Mouse (Mus musculus) limb, embryonic 11.5 days (tissue): ENCODE measurements around the gene Cdipt. TPM values are rescaled to one million over a fixed set of nuclear protein-coding genes. Genes with fewer than 3 reads are reported as not detected.

ENCODE experiments used
- ATAC-seq: fragments of 200-750 bp; cut with Nextera tagmentation; 2 replicates; pipeline ENCODE4 v1.8.0; 2017; ENCODE audit warnings: low read depth; ENCODE audit not compliant: insufficient number of reproducible peaks, low FRiP score, low TSS enrichment
- DNase-seq: peaks from one replicate; pipeline ENCODE4 v3.0.0-alpha.2; 2015; ENCODE audit warnings: low spot score
- H3K27ac ChIP-seq: fragments of 300-500 bp; sonication (generic); replicated peaks from 2 replicates; pipeline ENCODE4 v1.5.1; 2014; ENCODE audit warnings: low read depth, mild to moderate bottlenecking, low read length
- H3K27me3 ChIP-seq: fragments of 300-500 bp; sonication (generic); 2 replicates; pipeline ENCODE4 v1.6.1; 2014; ENCODE audit warnings: mild to moderate bottlenecking, low read length, mixed read lengths; ENCODE audit not compliant: control insufficient read depth, insufficient read depth
- H3K36me3 ChIP-seq: fragments of 300-500 bp; sonication (generic); 2 replicates; pipeline ENCODE4 v1.6.1; 2014; ENCODE audit warnings: mild to moderate bottlenecking, low read length, moderate library complexity, mixed read lengths; ENCODE audit not compliant: control insufficient read depth, insufficient read depth
- H3K4me1 ChIP-seq: fragments of 300-500 bp; sonication (generic); 2 replicates; pipeline ENCODE4 v1.6.1; 2014; ENCODE audit warnings: low read length, mixed read lengths; ENCODE audit not compliant: control insufficient read depth, insufficient read depth
- H3K4me2 ChIP-seq: fragments of 300-500 bp; sonication (generic); 2 replicates; pipeline ENCODE4 v1.6.1; 2014; ENCODE audit warnings: low read depth, mild to moderate bottlenecking, moderate library complexity; ENCODE audit not compliant: severe bottlenecking
- H3K4me3 ChIP-seq: fragments of 300-500 bp; sonication (generic); 2 replicates; pipeline ENCODE4 v1.5.1; 2014; ENCODE audit warnings: low read depth, low read length
- H3K9ac ChIP-seq: fragments of 300-500 bp; sonication (generic); 2 replicates; pipeline ENCODE4 v1.6.1; 2014; ENCODE audit warnings: mild to moderate bottlenecking, low read length
- H3K9me3 ChIP-seq: fragments of 300-500 bp; sonication (generic); 2 replicates; pipeline ENCODE4 v1.6.1; 2016; ENCODE audit warnings: low read length; ENCODE audit not compliant: control insufficient read depth
- WGBS: fragments of 180-500 bp; shearing (Covaris S2); extraction: QIAGEN DNeasy Blood & Tissue Kit; methylation state at CpG from one replicate; pipeline ENCODE4 v1.1.7; 2014; 5-methylcytosine and 5-hydroxymethylcytosine counted together
- polyA plus RNA-seq: library from polyadenylated mRNA; unstranded; fragments of >200 nt; fragmentation: Nextera tagmentation; extraction: Ambion mirVana; gene quantifications from 2 replicates; pipeline ENCODE4 v1.2.1, GENCODE M21; 2014

Gene Cdipt
- polyA plus RNA-seq, 1 experiment from 2014 or later, result 68.7 TPM

DNA sequence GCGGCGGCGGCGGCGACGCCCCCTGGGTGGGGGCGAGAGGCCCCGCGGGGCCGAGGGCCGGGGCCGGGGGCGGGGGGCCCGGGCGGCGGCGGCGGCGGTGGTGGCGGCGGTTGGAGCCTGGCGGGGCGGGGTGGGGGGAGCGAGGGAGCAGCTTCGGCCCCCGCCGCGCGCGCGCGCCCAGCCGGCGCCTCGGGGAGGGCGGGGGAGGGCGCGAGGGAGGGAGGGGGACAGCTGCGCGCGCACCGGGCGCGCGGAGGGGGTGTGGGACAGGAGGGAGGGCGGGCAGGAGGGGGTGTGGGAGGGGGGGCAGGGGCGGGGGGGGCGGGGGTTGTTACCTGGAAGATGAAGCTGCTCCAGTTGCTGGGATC is 50.9 kb downstream of the Cdipt start:
- H3K9me3 ChIP-seq, result no peaks in the 10 kb centered on the region
- peaks cover 36% of the 10 kb centered on the region for H3K36me3 ChIP-seq
- H3K4me2 ChIP-seq, result peak overlapping the region; percentile 83
- no peaks in the 10 kb centered on the region for H3K27me3 ChIP-seq
- H3K4me3 ChIP-seq, result peak overlapping the region; percentile 97
- peak overlapping the region; percentile 98 for H3K27ac ChIP-seq
- peak overlapping the region; percentile 99 for H3K9ac ChIP-seq
- ATAC-seq (no peak), DNase-seq (no peak)
- no CpG with 5 or more reads among the region's 48 CpGs for WGBS
- peaks cover 36% of the 10 kb centered on the region for H3K4me1 ChIP-seq

DNA sequence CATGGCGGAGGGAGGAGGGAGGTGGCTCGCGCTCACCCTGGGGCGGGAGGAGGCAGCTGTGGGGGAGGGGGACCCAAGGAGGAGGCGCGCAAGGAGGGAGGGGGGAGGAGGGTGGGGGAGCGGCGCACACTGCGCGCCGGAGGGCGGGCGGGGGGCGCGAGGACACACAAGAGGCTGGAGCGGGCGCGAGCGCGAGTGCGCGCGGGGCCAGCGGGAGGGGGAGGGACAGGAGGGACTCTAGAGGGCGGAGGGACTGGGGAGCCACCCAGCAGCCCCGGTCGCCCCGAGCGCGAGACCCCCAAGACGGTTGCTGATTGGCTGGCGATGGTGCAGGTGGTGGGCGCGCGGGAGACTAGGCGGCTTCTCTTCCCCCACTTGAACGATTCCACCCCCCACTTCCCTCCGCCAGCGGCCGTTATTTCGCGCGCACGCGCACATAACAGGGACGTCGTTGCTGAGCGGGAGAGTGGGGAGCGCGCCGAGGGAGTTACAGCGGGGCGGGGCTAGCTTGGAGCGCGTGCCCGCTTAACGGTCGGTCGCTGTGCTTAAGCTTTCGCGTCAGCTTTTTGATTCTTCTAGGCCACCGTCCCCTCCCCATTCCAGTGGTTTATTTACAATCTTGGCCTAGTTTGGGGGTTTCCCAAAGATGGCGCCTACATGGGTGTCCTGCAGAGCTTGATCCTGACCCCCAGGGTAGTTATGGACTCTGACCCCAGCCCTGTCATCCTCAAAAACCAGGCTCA is 51.4 kb downstream of the Cdipt start, which contains the start of gene Maz:
Maz (minus strand) TSS at position 54 of the 743 bp plus-strand sequence.
- Histone ChIP-seq H3K27ac (peak within 1 kb of the TSS; percentile 98), H3K4me1 (peaks cover 31% of the 10 kb centered on the region), H3K4me3 (peak within 1 kb of the TSS; percentile 97), H3K9me3 (no peaks in the 10 kb centered on the region), H3K4me2 (peak within 1 kb of the TSS; percentile 83), H3K27me3 (no peaks in the 10 kb centered on the region), H3K36me3 (peaks cover 33% of the 10 kb centered on the region), H3K9ac (peak within 1 kb of the TSS; percentile 99)
- DNase-seq (peak; percentile 99), ATAC-seq (peak; percentile 91)
- under 1% methylated on average over 46 of the region's 63 CpGs for WGBS

DNA sequence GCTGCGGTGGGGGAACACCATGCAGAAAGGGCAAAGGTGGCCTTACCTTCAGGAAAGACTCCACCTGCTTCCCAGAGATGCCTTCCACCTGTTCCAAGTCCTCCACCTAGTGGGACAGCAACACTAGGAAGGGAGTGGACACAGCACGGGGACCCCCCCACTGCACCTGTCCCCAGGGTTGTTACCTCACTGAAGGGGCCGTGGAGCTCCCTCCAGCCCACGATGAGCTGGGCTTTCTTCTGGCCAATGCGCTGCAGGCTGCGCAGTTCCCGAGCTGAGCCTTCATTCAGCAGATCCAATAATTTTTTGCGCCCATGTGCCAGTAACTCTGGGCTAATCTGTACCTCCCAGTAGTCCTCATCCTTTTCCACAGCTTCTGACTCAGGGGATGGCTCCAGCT is 52.2 kb downstream of the Cdipt start:
- ATAC-seq, result no peak
- peaks cover 35% of the 10 kb centered on the region for H3K36me3 ChIP-seq
- WGBS, result 74% methylated on average over 8 of the region's 8 CpGs

More for the DNA sequence above, 52.2 kb downstream of the Cdipt start:
- peak overlapping the region; percentile 97 for H3K4me3 ChIP-seq
- H3K9ac ChIP-seq, result peak overlapping the region; percentile 64
- DNase-seq, result peak; percentile 43
- peak overlapping the region; percentile 98 for H3K27ac ChIP-seq
- H3K9me3 ChIP-seq, result no peaks in the 10 kb centered on the region
- no peaks in the 10 kb centered on the region for H3K27me3 ChIP-seq
- peaks cover 23% of the 10 kb centered on the region for H3K4me1 ChIP-seq
- H3K4me2 ChIP-seq, result peak overlapping the region; percentile 52

Other genes with a start within 250 kb of the Cdipt start
- 35.4 and 37.4 TPM in 2 replicates for gene Mapk3, start 216.3 kb upstream of the Cdipt start, polyA plus RNA-seq
- 1.7 and 2.4 TPM in 2 replicates for gene Gdpd3, start 209.6 kb upstream of the Cdipt start, polyA plus RNA-seq
- gene Ypel3, start 199.0 kb upstream of the Cdipt start, polyA plus RNA-seq, result 97.8 and 112 TPM in 2 replicates
- 0.45 and 0.67 TPM in 2 replicates for gene Tbx6, start 194.4 kb upstream of the Cdipt start, polyA plus RNA-seq
- 400 and 426 TPM in 2 replicates for gene Ppp4c, start 183.4 kb upstream of the Cdipt start, polyA plus RNA-seq
- gene Fam57b, start 178.2 kb upstream of the Cdipt start, polyA plus RNA-seq, result not detected in 2 replicates
- gene 4930451I11Rik, start 144.3 kb upstream of the Cdipt start, polyA plus RNA-seq, result not detected in 2 replicates
- gene Doc2a, start 128.5 kb upstream of the Cdipt start, polyA plus RNA-seq, result 0.85 and 1.5 TPM in 2 replicates
- gene Hirip3, start 113.9 kb upstream of the Cdipt start, polyA plus RNA-seq, result 25.9 and 29.4 TPM in 2 replicates
- gene Ino80e, start 113.5 kb upstream of the Cdipt start, polyA plus RNA-seq, result 117 and 118 TPM in 2 replicates
- 30.4 and 31.6 TPM in 2 replicates for gene Taok2, start 91.2 kb upstream of the Cdipt start, polyA plus RNA-seq
- gene Tmem219, start 53.0 kb upstream of the Cdipt start, polyA plus RNA-seq, result 14.1 and 16.5 TPM in 2 replicates
- 16.7 and 17.5 TPM in 2 replicates for gene Kctd13, start 47.0 kb upstream of the Cdipt start, polyA plus RNA-seq
- gene Asphd1, start 26.3 kb upstream of the Cdipt start, polyA plus RNA-seq, result 0.32 TPM in 1 of 2 replicates, not detected in the other
- gene Sez6l2, start 25.4 kb upstream of the Cdipt start, polyA plus RNA-seq, result 0.16 and 0.26 TPM in 2 replicates
- gene Cdiptos, start 184 bp downstream of the Cdipt start, polyA plus RNA-seq, result 1.2 and 1.5 TPM in 2 replicates
- gene Mvp, start 38.7 kb downstream of the Cdipt start, polyA plus RNA-seq, result 2.3 and 3.0 TPM in 2 replicates
- not detected in 2 replicates for gene Pagr1b, start 40.6 kb downstream of the Cdipt start, polyA plus RNA-seq
- gene Pagr1a, start 41.4 kb downstream of the Cdipt start, polyA plus RNA-seq, result 59.5 and 88.7 TPM in 2 replicates
- 26.2 and 66.8 TPM in 2 replicates for gene Gm42742, start 45.2 kb downstream of the Cdipt start, polyA plus RNA-seq
- 7.7 and 9.2 TPM in 2 replicates for gene Prrt2, start 45.3 kb downstream of the Cdipt start, polyA plus RNA-seq
- 84.8 TPM in 2 replicates for gene Maz, start 51.1 kb downstream of the Cdipt start, polyA plus RNA-seq
- gene Kif22, start 66.6 kb downstream of the Cdipt start, polyA plus RNA-seq, result 196 and 199 TPM in 2 replicates
- not detected in 2 replicates for gene Zg16, start 111.4 kb downstream of the Cdipt start, polyA plus RNA-seq
- 1.7 TPM in 2 replicates for gene AI467606, start 115.4 kb downstream of the Cdipt start, polyA plus RNA-seq
- gene Qprt, start 146.3 kb downstream of the Cdipt start, polyA plus RNA-seq, result 1.3 and 1.6 TPM in 2 replicates
- 0.05 and 0.20 TPM in 2 replicates for gene Spn, start 161.9 kb downstream of the Cdipt start, polyA plus RNA-seq
- gene Cd2bp2, start 220.1 kb downstream of the Cdipt start, polyA plus RNA-seq, result 77.0 and 83.7 TPM in 2 replicates
- gene Tbc1d10b, start 232.6 kb downstream of the Cdipt start, polyA plus RNA-seq, result 24.8 and 30.6 TPM in 2 replicates
- gene Mylpf, start 233.0 kb downstream of the Cdipt start, polyA plus RNA-seq, result 33.6 and 33.7 TPM in 2 replicates